Comparison of ENCODE assay signal across 11 mouse cellular contexts in genomic region chr17:74043754-74044153, GRCm38 (mm10). TPM values are rescaled to one million over a fixed set of nuclear protein-coding genes. Genes with fewer than 3 reads are reported as not detected.
DNase-seq lines count a peak whose midpoint lies in the region.
"Had no signal": no experiment of that assay in that cellular context is flagged by ENCODE, and none has a peak within 500 bp of the region (broad histone marks: within the 10 kb centered on the region; RNA-seq: fewer than 3 reads in every experiment).

No protein-coding gene starts in this region.

- DNase-seq in heart, adult 8-10 months (ENCODE audit: low spot score): peak; percentile 8
- no peak for DNase-seq in heart, postnatal 10 days
- peak; percentile 45 for DNase-seq in testis, postnatal 14 days (ENCODE audit: low spot score)
- no peak for DNase-seq in testis, postnatal 10 days (ENCODE audit: low spot score)
- DNase-seq in fat pad, adult 2 months (ENCODE audit: extremely low read depth, low read depth, low spot score): peak; percentile 93
- no peak for DNase-seq in right cerebral cortex, adult 18-20 months
- DNase-seq in urinary bladder, postnatal 14 days (ENCODE audit: low spot score): no peak
- DNase-seq in thymus, adult 18-20 months: no peak
- DNase-seq: embryo, embryonic 11 days; lung, postnatal 14 days had no signal

- intact Hi-C loops in heart, postnatal 10 days (cut with DNase I): no loop called here

RNA-seq across cellular contexts. Expression of gene Srd5a2, which starts 4.0 kb away (rescaled TPM):
- total RNA-seq in heart, adult 8-10 months (2022): under 1 TPM in 3 of 4 experiments, not detected in 1; 0.19 to 0.49 (median 0.31) TPM
- total RNA-seq in heart, postnatal 10 days (2021): not detected
- total RNA-seq: CH12.LX had no signal

Comparison
In these comparisons a context has a peak if more than half of its experiments do, and no peak if none do; other contexts are left out.
1. DNase-seq: peak in heart, adult 8-10 months (single experiment), testis, postnatal 14 days (single experiment) and fat pad, adult 2 months (single experiment); none in heart, postnatal 10 days (0 of 2), testis, postnatal 10 days (single experiment), right cerebral cortex, adult 18-20 months (single experiment), urinary bladder, postnatal 14 days (single experiment) and thymus, adult 18-20 months (0 of 2).